Mouse (Mus musculus) testis, adult 2 months (tissue): ENCODE measurements around the gene Bmpr2.

Source experiments
- CTCF ChIP-seq: fragments of 200-500 bp; IDR thresholded peaks from 2 replicates; pipeline ENCODE4 v1.5.1; 2012; ENCODE audit warnings: low read depth, mild to moderate bottlenecking, inconsistent platforms, low read length, moderate library complexity; ENCODE audit not compliant: control insufficient read depth, insufficient read depth, insufficient replicate concordance
- POLR2A ChIP-seq: fragments of 200-500 bp; IDR thresholded peaks from 2 replicates; pipeline ENCODE4 v1.6.1; 2012; ENCODE audit warnings: low read depth, mild to moderate bottlenecking, inconsistent platforms, low read length, moderate library complexity; ENCODE audit not compliant: control insufficient read depth

GRCm38 (mm10) chr1:59781080-59781479 is 17.9 kb downstream of the Bmpr2 start:
- TF ChIP-seq CTCF (no peak), POLR2A (no peak)
